Mouse (Mus musculus): Measurements from ENCODE around the gene Patj. TPM values are rescaled to one million over a fixed set of nuclear protein-coding genes. Genes with fewer than 3 reads are reported as not detected.

The Patj gene
- polyA plus RNA-seq, 1 experiment from 2014 or later: 33.2 TPM

DNA sequence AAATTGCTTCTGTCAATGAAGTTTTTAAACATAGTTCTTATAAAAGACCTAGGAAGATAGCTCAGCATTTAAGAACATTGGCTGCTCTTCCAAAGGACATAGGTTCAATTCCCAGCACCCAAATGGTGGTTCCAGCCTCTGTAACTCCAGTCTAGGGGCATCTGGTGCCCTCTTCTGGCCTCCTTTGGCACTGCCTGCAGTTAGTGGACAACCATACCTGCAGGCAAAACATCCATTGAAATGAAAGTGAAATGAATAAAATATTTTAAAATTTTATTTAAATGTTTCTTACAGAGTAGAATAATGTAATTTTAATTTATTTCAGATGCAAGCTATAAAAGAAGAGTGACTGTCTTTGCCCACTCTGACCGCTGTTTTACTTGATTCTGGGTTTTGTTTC, 294.4 kb downstream of the Patj start:
- no peak for ATAC-seq (ENCODE audit: low FRiP score, low TSS enrichment)
- Histone ChIP-seq H3K27me3 (ENCODE audit: control insufficient read depth, insufficient read depth, low read length) (no peaks in the 10 kb centered on the region), H3K4me2 (replicated peaks; ENCODE audit: low read depth, low read length) (no peak overlapping the region), H3K36me3 (ENCODE audit: control insufficient read depth, insufficient read depth, low read length) (no peaks in the 10 kb centered on the region; the same call in 1 of the 2 replicates), H3K4me3 (ENCODE audit: low read length) (no peak overlapping the region), H3K4me1 (ENCODE audit: control insufficient read depth, insufficient read depth, low read length) (peaks cover 8% of the 10 kb centered on the region), H3K27ac (ENCODE audit: low read depth, low read length) (no peak overlapping the region), H3K9ac (ENCODE audit: low read depth, low read length) (no peak overlapping the region), H3K9me3 (ENCODE audit: control insufficient read depth, low read length) (no peaks in the 10 kb centered on the region; the same call in 1 of the 2 replicates)
- 97% methylated on average over 1 of the region's 1 CpGs for WGBS

GRCm38 (mm10) chr4:98693465-98694185, 298.0 kb downstream of the Patj start:
- WGBS: 62% methylated on average over 9 of the region's 9 CpGs
- Histone ChIP-seq H3K27ac (ENCODE audit: low read depth, low read length) (no peak overlapping the region), H3K27me3 (ENCODE audit: control insufficient read depth, insufficient read depth, low read length) (no peaks in the 10 kb centered on the region), H3K4me1 (ENCODE audit: control insufficient read depth, insufficient read depth, low read length) (peaks cover 8% of the 10 kb centered on the region), H3K4me2 (replicated peaks; ENCODE audit: low read depth, low read length) (no peak overlapping the region), H3K36me3 (ENCODE audit: control insufficient read depth, insufficient read depth, low read length) (no peaks in the 10 kb centered on the region), H3K9me3 (ENCODE audit: control insufficient read depth, low read length) (no peaks in the 10 kb centered on the region; the same call in 1 of the 2 replicates), H3K4me3 (ENCODE audit: low read length) (no peak overlapping the region), H3K9ac (ENCODE audit: low read depth, low read length) (no peak overlapping the region)
- ATAC-seq (ENCODE audit: low FRiP score, low TSS enrichment): peak; percentile 50; the same call in 1 of the 2 replicates

GRCm38 (mm10) chr4:98697932-98698331, 302.3 kb downstream of the Patj start:
- Histone ChIP-seq H3K9me3 (ENCODE audit: control insufficient read depth, low read length) (no peaks in the 10 kb centered on the region), H3K27ac (ENCODE audit: low read depth, low read length) (no peak overlapping the region), H3K4me3 (ENCODE audit: low read length) (no peak overlapping the region), H3K9ac (ENCODE audit: low read depth, low read length) (no peak overlapping the region), H3K36me3 (ENCODE audit: control insufficient read depth, insufficient read depth, low read length) (no peaks in the 10 kb centered on the region), H3K4me1 (ENCODE audit: control insufficient read depth, insufficient read depth, low read length) (peaks cover 10% of the 10 kb centered on the region), H3K4me2 (replicated peaks; ENCODE audit: low read depth, low read length) (no peak overlapping the region), H3K27me3 (ENCODE audit: control insufficient read depth, insufficient read depth, low read length) (no peaks in the 10 kb centered on the region)
- 56% methylated on average over 4 of the region's 4 CpGs for WGBS
- no peak for ATAC-seq (ENCODE audit: low FRiP score, low TSS enrichment)

GRCm38 (mm10) chr4:98698921-98699320, 303.3 kb downstream of the Patj start:
- no peaks in the 10 kb centered on the region for H3K9me3 ChIP-seq (ENCODE audit: control insufficient read depth, low read length)
- ATAC-seq (ENCODE audit: low FRiP score, low TSS enrichment): peak; percentile 47
- no peak overlapping the region for H3K27ac ChIP-seq (ENCODE audit: low read depth, low read length)
- H3K36me3 ChIP-seq (ENCODE audit: control insufficient read depth, insufficient read depth, low read length): no peaks in the 10 kb centered on the region
- H3K4me1 ChIP-seq (ENCODE audit: control insufficient read depth, insufficient read depth, low read length): peaks cover 6% of the 10 kb centered on the region
- no peak overlapping the region for H3K4me2 ChIP-seq (replicated peaks; ENCODE audit: low read depth, low read length)
- no peaks in the 10 kb centered on the region for H3K27me3 ChIP-seq (ENCODE audit: control insufficient read depth, insufficient read depth, low read length)
- 39% methylated on average over 3 of the region's 3 CpGs for WGBS
- no peak overlapping the region for H3K9ac ChIP-seq (ENCODE audit: low read depth, low read length)
- no peak overlapping the region for H3K4me3 ChIP-seq (ENCODE audit: low read length)

- Histone ChIP-seq H3K27ac (ENCODE audit: low read depth, low read length) (no peak overlapping the region), H3K9me3 (ENCODE audit: control insufficient read depth, low read length) (no peaks in the 10 kb centered on the region), H3K27me3 (ENCODE audit: control insufficient read depth, insufficient read depth, low read length) (no peaks in the 10 kb centered on the region), H3K9ac (ENCODE audit: low read depth, low read length) (no peak overlapping the region), H3K4me1 (ENCODE audit: control insufficient read depth, insufficient read depth, low read length) (peaks cover 3% of the 10 kb centered on the region; the same call in 1 of the 2 replicates), H3K4me3 (ENCODE audit: low read length) (no peak overlapping the region), H3K36me3 (ENCODE audit: control insufficient read depth, insufficient read depth, low read length) (no peaks in the 10 kb centered on the region), H3K4me2 (replicated peaks; ENCODE audit: low read depth, low read length) (no peak overlapping the region)
- no peak for ATAC-seq (ENCODE audit: low FRiP score, low TSS enrichment)
- 92% methylated on average over 3 of the region's 3 CpGs for WGBS
Observed at GRCm38 (mm10) chr4:98700156-98700555, 304.6 kb downstream of the Patj start.

DNA sequence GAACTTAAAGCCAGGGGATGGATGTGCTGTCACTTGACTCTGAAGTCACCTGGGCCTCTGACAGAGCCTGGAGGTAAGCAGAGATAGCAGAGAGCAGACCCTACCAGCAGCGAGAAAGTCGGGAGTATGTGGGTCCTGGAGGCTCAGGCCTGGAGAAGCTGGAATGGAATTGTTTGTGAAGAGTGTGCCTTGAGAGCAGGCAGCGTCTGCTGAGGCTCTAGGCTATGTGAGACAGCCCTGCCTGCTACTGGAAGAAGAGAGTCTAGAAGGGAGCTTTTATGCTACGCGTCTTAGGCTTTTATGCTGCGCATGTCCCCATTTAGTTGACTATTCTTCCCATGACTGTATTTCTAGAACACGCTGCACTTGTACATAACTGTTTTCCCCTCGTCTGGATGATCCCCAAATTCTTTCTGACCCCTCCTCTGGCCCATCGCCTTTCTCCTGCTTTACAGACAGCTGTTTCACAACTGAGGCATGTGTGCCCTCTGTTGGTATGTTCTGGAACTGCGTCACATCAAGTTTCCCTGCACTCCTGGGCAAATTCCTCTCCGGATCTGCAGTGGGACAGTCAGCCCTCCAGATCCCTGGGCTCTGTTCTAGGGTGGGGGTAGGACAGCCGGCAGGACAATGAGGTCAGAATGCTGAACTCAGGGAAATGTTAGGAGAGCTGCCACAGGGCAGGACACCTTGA, 306.8 kb downstream of the Patj start:
- Histone ChIP-seq H3K27me3 (ENCODE audit: control insufficient read depth, insufficient read depth, low read length) (no peaks in the 10 kb centered on the region), H3K27ac (ENCODE audit: low read depth, low read length) (no peak overlapping the region)

DNA sequence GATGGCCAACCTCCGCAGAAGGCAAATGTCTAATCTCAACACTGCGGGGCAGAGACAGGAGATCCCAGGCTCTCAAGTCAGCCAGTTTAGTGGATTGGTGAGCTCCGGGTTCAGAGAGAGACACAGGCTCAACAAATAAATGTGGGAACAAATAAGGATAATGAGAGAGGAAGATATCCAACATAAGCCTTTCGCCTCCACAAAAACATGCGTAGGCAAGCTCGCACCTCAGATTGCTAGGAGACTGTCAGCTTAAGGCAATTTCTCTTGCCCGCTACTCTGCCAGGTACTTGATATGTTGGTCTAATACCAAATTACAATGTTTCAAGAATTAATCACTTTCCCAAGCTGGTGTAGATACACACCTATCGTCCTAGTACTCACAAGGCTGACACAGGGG, 315.3 kb downstream of the Patj start:
- Histone ChIP-seq H3K27ac (ENCODE audit: low read depth, low read length) (no peak overlapping the region), H3K9ac (ENCODE audit: low read depth, low read length) (no peak overlapping the region), H3K4me2 (replicated peaks; ENCODE audit: low read depth, low read length) (no peak overlapping the region), H3K9me3 (ENCODE audit: control insufficient read depth, low read length) (no peaks in the 10 kb centered on the region), H3K36me3 (ENCODE audit: control insufficient read depth, insufficient read depth, low read length) (no peaks in the 10 kb centered on the region), H3K4me1 (ENCODE audit: control insufficient read depth, insufficient read depth, low read length) (no peaks in the 10 kb centered on the region), H3K4me3 (ENCODE audit: low read length) (no peak overlapping the region), H3K27me3 (ENCODE audit: control insufficient read depth, insufficient read depth, low read length) (no peaks in the 10 kb centered on the region)
- no peak for ATAC-seq (ENCODE audit: low FRiP score, low TSS enrichment)
- 93% methylated on average over 8 of the region's 8 CpGs for WGBS

More for the DNA sequence above, 306.8 kb downstream of the Patj start:
- ATAC-seq (ENCODE audit: low FRiP score, low TSS enrichment): peak; percentile 40
- Histone ChIP-seq H3K36me3 (ENCODE audit: control insufficient read depth, insufficient read depth, low read length) (no peaks in the 10 kb centered on the region), H3K4me3 (ENCODE audit: low read length) (no peak overlapping the region), H3K9ac (ENCODE audit: low read depth, low read length) (no peak overlapping the region), H3K4me2 (replicated peaks; ENCODE audit: low read depth, low read length) (no peak overlapping the region; the same call in 1 of the 2 replicates), H3K4me1 (ENCODE audit: control insufficient read depth, insufficient read depth, low read length) (peaks cover 3% of the 10 kb centered on the region; the same call in 1 of the 2 replicates), H3K9me3 (ENCODE audit: control insufficient read depth, low read length) (no peaks in the 10 kb centered on the region)
- WGBS: 34% methylated on average over 12 of the region's 12 CpGs

- 87% methylated on average over 17 of the region's 17 CpGs for WGBS
- H3K9ac ChIP-seq (ENCODE audit: low read depth, low read length): no peak overlapping the region
- no peaks in the 10 kb centered on the region for H3K9me3 ChIP-seq (ENCODE audit: control insufficient read depth, low read length)
- H3K4me3 ChIP-seq (ENCODE audit: low read length): no peak overlapping the region
- no peak overlapping the region for H3K27ac ChIP-seq (ENCODE audit: low read depth, low read length)
- H3K36me3 ChIP-seq (ENCODE audit: control insufficient read depth, insufficient read depth, low read length): no peaks in the 10 kb centered on the region
- no peaks in the 10 kb centered on the region for H3K4me1 ChIP-seq (ENCODE audit: control insufficient read depth, insufficient read depth, low read length)
- H3K4me2 ChIP-seq (replicated peaks; ENCODE audit: low read depth, low read length): no peak overlapping the region
- H3K27me3 ChIP-seq (ENCODE audit: control insufficient read depth, insufficient read depth, low read length): no peaks in the 10 kb centered on the region
- no peak for ATAC-seq (ENCODE audit: low FRiP score, low TSS enrichment)
Observed at GRCm38 (mm10) chr4:98717735-98718546, 322.4 kb downstream of the Patj start.

Data from kidney, embryonic 14.5 days (tissue).